Mouse (Mus musculus) bone marrow macrophage, adult 2 months (primary cell): Measurements from ENCODE around the gene Gm20662.

Experiments
- CTCF ChIP-seq: IDR thresholded peaks from 2 replicates; pipeline ENCODE4 v1.5.1; 2012; ENCODE audit warnings: low read depth, mild to moderate bottlenecking, low read length, moderate library complexity
- POLR2A ChIP-seq: IDR thresholded peaks from 2 replicates; pipeline ENCODE4 v1.6.1; 2012; ENCODE audit warnings: mild to moderate bottlenecking, low read depth, low read length, borderline replicate concordance

GRCm38 (mm10) chr9:108017127-108017526 is 21.0 kb downstream of the Gm20662 start:
- TF ChIP-seq CTCF, result no peak
- TF ChIP-seq POLR2A, result no peak
